Mouse (Mus musculus): ENCODE measurements at regions not wholly inside any gene's neighbourhood (a gene's known extent, or its start where the extent isn't known, plus 50 kb on each side); places are given as distances from the start of the nearest gene placed in this dataset.
A peak's percentile ranks its signal among the peaks of the same experiment; 100 is the strongest.

DNA sequence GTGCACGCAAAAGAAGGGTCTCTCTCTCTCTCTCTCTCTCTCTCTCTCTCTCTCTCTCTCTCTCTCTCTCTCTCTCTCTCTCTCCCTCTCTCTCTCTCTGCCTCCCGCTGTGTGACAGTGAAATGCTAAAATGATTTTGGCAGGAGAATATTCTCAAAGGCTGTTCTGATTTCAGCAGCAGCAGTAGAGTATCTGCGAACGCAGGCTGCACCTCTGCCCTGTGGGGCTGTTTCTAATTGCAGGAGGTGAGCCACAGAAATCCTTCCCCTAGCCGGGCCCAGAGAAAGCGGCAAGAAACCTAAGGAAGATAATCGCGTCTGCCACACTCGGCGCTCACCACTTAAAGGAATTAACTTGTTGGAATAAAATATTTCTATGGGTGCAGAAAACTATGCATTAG lies 210.6 kb upstream of the H2al1a start:
- Histone ChIP-seq H3K4me3 (replicated peaks) (no peak overlapping the region), H3K9ac (no peak overlapping the region), H3K4me2 (replicated peaks) (0 out of 2 replicates have a peak overlapping the region, but pooled peaks have one; percentile 9), H3K27me3 (replicated peaks) (no peaks in the 10 kb centered on the region), H3K9me3 (no peaks in the 10 kb centered on the region), H3K4me1 (replicated peaks) (no peaks in the 10 kb centered on the region), H3K27ac (no peak overlapping the region), H3K36me3 (no peaks in the 10 kb centered on the region)
- 63% methylated on average over 10 of the region's 10 CpGs for WGBS
- ATAC-seq: no peak

DNA sequence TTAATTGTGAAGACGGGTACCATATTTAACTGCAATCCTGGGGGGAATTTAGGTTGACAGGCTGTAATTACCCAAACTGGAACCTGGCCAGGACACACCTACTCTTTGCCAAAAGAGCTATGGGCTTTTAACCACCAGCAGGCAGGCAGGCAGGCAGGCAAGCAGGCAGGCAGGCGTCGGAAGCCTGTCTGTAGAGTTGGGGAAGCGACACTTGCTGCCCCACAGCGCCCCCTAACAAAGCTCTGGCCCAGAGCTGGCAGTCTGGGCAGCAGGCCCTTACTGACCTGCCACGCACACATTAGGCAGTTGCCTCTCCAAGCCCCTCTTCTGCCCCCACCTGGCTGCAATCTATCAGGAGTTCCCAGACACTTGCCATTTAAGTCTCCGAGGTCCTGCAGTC lies 208.6 kb upstream of the H2al1a start:
- H3K27ac ChIP-seq: no peak overlapping the region
- H3K4me1 ChIP-seq (replicated peaks): no peaks in the 10 kb centered on the region
- WGBS: 42% methylated on average over 7 of the region's 7 CpGs
- no peaks in the 10 kb centered on the region for H3K27me3 ChIP-seq (replicated peaks)
- H3K4me2 ChIP-seq (replicated peaks): no peak overlapping the region
- no peaks in the 10 kb centered on the region for H3K36me3 ChIP-seq
- H3K9me3 ChIP-seq: no peaks in the 10 kb centered on the region
- ATAC-seq: 0 out of 2 replicates have a peak, but pooled peaks have one; percentile 28
- no peak overlapping the region for H3K9ac ChIP-seq
- no peak overlapping the region for H3K4me3 ChIP-seq (replicated peaks)

DNA sequence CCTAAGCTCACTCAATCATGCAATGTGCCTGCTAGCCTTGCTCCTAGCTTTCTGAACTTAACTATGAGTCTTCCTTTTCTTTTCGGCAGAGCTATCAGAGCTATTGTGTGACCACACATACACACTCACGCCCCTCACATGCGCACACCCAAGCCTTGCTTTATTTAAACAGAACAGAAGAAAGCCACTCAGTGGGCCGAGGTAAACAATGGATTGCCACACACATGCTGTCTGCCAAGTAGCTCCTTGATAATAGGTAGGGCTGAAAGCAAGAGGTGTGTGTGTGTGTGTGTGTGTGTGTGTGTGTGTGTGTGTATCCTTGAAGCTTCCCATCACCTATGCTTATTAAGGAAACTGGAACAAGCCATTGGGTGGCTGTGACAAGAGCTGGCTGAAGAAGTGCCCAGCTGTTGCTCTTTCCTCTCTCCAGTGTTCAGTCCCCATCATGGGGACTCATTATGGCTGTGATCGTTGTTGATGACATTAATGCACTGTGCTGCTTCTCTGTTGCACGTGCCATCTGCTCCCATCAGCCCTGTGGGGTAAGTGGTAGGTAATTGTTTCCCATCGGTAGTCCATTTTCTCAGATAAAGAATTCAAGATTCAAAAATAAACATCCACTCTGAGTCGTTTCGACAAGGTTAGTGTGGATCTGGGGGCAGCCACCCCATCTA lies 201.3 kb upstream of the H2al1a start:
- H3K4me3 ChIP-seq (replicated peaks): no peak overlapping the region
- WGBS: 55% methylated on average over 9 of the region's 9 CpGs

DNA sequence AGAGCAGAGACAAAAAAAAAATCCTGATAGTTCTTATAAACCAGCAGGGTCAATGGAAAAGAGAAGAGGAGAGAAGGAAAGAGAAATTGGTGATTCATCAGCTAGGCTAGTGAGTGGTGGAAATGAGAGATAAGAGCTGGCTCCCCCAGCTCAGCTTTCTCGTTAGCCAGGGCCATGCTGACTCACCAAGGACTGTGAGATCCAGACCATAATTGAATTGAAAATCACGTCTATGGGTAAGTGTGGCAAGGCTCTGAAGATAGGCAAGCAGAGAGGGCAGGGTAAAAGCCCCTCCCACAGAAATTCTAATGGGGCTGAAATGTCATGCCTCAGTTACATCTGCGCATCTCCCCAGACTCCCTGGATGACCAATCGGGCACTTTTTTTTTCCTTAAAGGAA lies 200.7 kb upstream of the H2al1a start:
- no peaks in the 10 kb centered on the region for H3K36me3 ChIP-seq
- WGBS: 38% methylated on average over 4 of the region's 4 CpGs
- no peak overlapping the region for H3K4me2 ChIP-seq (replicated peaks)
- ATAC-seq: no peak
- H3K27ac ChIP-seq: no peak overlapping the region
- no peak overlapping the region for H3K4me3 ChIP-seq (replicated peaks)
- H3K9ac ChIP-seq: no peak overlapping the region
- H3K4me1 ChIP-seq (replicated peaks): no peaks in the 10 kb centered on the region
- no peaks in the 10 kb centered on the region for H3K27me3 ChIP-seq (replicated peaks)
- no peaks in the 10 kb centered on the region for H3K9me3 ChIP-seq

More for the DNA sequence above, 201.3 kb upstream of the H2al1a start:
- Histone ChIP-seq H3K27ac (no peak overlapping the region), H3K4me2 (replicated peaks) (no peak overlapping the region), H3K36me3 (no peaks in the 10 kb centered on the region), H3K9ac (no peak overlapping the region), H3K4me1 (replicated peaks) (no peaks in the 10 kb centered on the region), H3K27me3 (replicated peaks) (no peaks in the 10 kb centered on the region), H3K9me3 (no peaks in the 10 kb centered on the region)
- no peak for ATAC-seq

DNA sequence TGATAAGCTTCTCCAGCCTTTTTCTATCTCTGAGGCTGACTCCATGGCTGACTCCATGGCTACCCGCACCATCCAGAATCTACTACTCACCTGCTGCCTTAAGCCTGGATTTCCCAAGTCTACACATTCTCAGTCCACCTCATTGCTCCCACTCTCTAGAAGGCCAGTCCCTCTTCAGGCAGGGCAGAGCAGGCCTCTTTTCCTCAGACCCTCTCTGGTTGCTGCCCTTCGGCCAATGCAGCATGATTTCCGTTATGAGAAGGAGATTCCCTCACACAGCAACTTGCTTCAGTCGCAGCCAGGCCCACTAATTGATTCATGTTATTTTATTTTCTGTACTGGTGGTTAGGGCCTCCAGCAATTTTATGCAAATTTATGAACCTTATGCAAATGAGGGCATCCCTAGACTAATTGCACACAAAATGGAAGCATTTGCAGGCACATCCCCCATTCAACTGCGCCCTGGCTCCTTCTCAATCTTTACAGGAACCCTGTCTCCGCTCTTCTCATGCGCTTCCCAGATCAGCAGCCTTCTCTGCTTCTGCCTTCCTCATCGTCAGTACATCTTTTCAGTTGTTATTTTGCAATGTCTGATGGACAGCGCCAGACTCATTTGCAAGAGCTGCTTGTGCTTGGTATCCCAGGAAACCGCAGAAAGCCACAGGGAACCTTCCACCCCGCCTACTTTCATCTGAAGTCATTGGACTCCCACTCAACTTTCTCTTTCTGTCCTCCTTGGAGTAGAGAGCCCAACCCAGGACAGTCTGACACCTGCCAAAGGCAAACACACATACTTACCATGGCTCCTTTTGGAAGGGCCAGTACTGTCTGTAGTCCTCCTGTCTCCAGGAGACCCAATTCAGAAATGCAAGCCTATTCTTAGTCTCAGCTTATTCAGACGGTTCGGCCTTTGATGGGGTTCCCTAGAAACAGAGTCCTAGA lies 199.6 kb upstream of the H2al1a start:
- no peaks in the 10 kb centered on the region for H3K4me1 ChIP-seq (replicated peaks)
- 74% methylated on average over 13 of the region's 13 CpGs for WGBS
- no peaks in the 10 kb centered on the region for H3K36me3 ChIP-seq
- H3K4me3 ChIP-seq (replicated peaks): no peak overlapping the region
- no peak for ATAC-seq
- no peak overlapping the region for H3K27ac ChIP-seq
- H3K27me3 ChIP-seq (replicated peaks): no peaks in the 10 kb centered on the region
- no peak overlapping the region for H3K4me2 ChIP-seq (replicated peaks)
- no peak overlapping the region for H3K9ac ChIP-seq
- H3K9me3 ChIP-seq: no peaks in the 10 kb centered on the region

DNA sequence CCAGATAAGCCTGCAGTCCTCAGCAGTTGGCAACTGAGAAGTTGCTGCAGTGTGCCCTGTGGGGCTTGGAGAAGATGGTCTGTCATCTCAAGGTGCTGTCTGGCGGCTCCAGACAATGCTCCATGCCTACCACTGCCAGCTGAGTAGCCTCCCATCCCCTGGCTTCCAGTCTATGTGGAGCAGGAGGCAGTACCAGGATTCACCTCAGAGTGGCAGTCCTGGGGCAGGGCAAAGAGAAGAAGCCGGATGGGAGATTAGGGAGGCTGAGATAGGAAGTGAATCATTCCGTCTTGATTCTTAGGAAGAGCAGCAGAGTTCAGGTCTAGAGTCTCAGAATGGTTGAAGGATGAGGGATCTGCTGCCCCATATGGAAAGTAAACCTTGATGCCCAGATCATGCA lies 198.1 kb upstream of the H2al1a start:
- Histone ChIP-seq H3K27me3 (replicated peaks) (no peaks in the 10 kb centered on the region), H3K9ac (no peak overlapping the region), H3K4me1 (replicated peaks) (no peaks in the 10 kb centered on the region), H3K4me2 (replicated peaks) (no peak overlapping the region), H3K9me3 (no peaks in the 10 kb centered on the region), H3K36me3 (no peaks in the 10 kb centered on the region), H3K27ac (no peak overlapping the region), H3K4me3 (replicated peaks) (no peak overlapping the region)
- ATAC-seq: no peak
- WGBS: 45% methylated on average over 3 of the region's 3 CpGs

DNA sequence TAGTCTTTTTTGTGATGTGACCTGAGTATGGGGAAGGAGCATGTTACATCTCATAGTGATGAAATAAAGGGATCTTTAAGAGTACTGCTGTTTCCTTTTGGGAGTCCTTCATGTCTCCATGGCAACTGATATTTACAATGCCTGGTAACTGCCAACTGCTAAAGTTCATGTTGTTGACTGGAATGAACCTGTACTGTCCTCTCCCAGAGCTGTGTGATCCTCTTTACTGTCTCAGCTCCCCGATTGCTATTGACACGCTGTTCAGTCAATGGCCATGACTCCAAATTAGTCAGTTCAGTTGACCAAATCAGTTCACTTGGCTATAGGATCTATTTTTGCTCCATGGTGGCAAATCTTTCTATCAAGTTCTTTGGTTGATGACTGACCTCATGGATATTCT lies 167.8 kb upstream of the H2al1a start:
- Histone ChIP-seq H3K27me3 (replicated peaks) (peaks cover 5% of the 10 kb centered on the region; the same call in 1 of the 2 replicates), H3K4me2 (replicated peaks) (no peak overlapping the region), H3K9ac (no peak overlapping the region), H3K36me3 (no peaks in the 10 kb centered on the region), H3K4me1 (replicated peaks) (no peaks in the 10 kb centered on the region), H3K9me3 (no peaks in the 10 kb centered on the region), H3K4me3 (replicated peaks) (no peak overlapping the region), H3K27ac (no peak overlapping the region)
- no peak for ATAC-seq
- 87% methylated on average over 2 of the region's 2 CpGs for WGBS

DNA sequence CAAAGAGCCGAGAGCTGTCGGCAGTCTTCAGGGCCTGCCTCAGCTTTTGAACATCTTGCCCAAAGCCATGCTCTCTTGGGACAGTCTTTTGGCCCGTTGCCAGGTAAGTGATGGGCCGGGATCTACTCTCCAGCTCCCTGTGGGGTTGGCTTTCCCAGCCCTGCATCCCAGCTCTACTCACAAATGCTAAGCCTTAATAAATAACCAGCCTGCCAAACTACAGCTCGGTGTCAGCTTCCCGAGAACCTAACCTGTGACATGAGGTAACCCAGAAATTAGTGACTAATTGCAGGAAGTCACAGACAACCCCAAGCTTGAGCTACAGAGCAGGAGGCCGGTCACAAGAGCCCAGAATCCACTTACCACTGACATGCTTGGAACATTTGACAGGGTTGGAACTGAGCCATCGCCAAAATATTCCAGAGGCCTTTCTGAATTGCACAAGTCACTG lies 159.1 kb upstream of the H2al1a start:
- Histone ChIP-seq H3K4me1 (replicated peaks) (no peaks in the 10 kb centered on the region), H3K27ac (no peak overlapping the region), H3K4me3 (replicated peaks) (no peak overlapping the region), H3K4me2 (replicated peaks) (no peak overlapping the region), H3K9ac (no peak overlapping the region), H3K9me3 (no peaks in the 10 kb centered on the region), H3K27me3 (replicated peaks) (no peaks in the 10 kb centered on the region), H3K36me3 (no peaks in the 10 kb centered on the region)
- ATAC-seq: no peak
- 39% methylated on average over 8 of the region's 8 CpGs for WGBS

DNA sequence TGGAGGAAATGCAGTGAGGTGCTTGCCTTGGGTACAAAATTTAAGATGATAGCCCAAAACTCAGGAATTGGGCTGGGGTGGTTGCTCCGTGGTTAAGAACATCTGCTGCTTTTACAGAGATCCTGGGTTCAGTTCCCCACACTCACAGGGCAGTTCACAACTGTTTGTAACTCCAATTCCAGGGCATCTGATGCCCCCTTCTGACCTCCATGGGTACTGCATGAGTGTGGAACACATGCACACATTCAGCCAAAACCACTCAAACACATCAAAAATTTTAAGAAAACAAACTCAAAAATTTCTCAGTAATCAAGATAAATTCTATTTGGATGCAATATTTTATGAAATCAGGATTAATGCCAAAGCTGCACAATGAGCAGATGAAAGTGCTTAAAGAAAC lies 157.8 kb upstream of the H2al1a start:
- no peak overlapping the region for H3K9ac ChIP-seq
- H3K4me3 ChIP-seq (replicated peaks): no peak overlapping the region
- no peak overlapping the region for H3K4me2 ChIP-seq (replicated peaks)
- H3K9me3 ChIP-seq: no peaks in the 10 kb centered on the region
- H3K4me1 ChIP-seq (replicated peaks): no peaks in the 10 kb centered on the region
- H3K27ac ChIP-seq: no peak overlapping the region
- no peaks in the 10 kb centered on the region for H3K36me3 ChIP-seq
- ATAC-seq: no peak
- H3K27me3 ChIP-seq (replicated peaks): no peaks in the 10 kb centered on the region
- WGBS: 80% methylated on average over 1 of the region's 1 CpGs

DNA sequence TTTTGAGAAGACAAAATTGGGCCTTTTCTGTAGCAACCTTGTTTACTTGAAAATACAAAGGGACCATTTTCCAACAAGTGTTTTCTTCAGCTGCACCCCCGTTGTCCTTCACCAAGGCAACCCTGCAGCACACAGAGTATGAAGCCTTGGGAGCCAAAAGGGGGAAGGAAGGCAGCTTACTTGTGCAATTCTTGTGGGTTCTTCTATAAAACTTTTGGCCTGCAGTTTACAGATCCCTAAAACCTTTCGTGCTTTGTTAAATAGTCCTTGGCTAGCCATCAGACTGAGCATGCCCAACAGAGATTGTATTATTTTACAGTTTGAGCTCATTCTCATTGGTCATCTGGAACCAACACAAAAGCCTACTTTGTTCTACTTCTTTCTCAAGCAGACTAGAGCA lies 140.6 kb upstream of the H2al1a start:
- no peak overlapping the region for H3K27ac ChIP-seq
- ATAC-seq: no peak
- H3K9ac ChIP-seq: no peak overlapping the region
- no peak overlapping the region for H3K4me2 ChIP-seq (replicated peaks)
- no peaks in the 10 kb centered on the region for H3K36me3 ChIP-seq
- no peaks in the 10 kb centered on the region for H3K4me1 ChIP-seq (replicated peaks)
- no peaks in the 10 kb centered on the region for H3K9me3 ChIP-seq
- no peaks in the 10 kb centered on the region for H3K27me3 ChIP-seq (replicated peaks)
- WGBS: 69% methylated on average over 2 of the region's 2 CpGs
- H3K4me3 ChIP-seq (replicated peaks): no peak overlapping the region

DNA sequence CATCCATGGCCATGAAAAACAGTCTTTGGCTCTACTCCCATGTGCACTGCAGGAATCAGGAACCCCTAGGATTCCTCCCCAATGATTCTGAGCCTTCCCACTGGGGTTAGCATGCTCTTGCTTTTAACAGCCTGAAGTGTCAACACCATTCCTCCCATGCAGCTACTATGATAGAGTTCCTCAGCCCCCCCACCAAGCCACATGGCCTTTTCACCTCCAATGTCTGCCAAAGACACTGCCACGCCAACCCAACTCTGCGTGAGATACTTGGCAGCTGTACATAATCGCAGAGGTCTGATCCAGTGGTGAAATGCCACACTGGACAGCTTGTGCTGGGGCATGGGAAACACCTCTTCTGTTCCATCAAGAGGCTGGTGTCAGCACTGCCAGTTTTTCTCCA lies 128.6 kb upstream of the H2al1a start:
- 88% methylated on average over 3 of the region's 3 CpGs for WGBS
- Histone ChIP-seq H3K27ac (no peak overlapping the region), H3K27me3 (replicated peaks) (no peaks in the 10 kb centered on the region), H3K4me2 (replicated peaks) (no peak overlapping the region), H3K36me3 (no peaks in the 10 kb centered on the region), H3K4me1 (replicated peaks) (no peaks in the 10 kb centered on the region), H3K4me3 (replicated peaks) (no peak overlapping the region), H3K9me3 (no peaks in the 10 kb centered on the region), H3K9ac (no peak overlapping the region)
- no peak for ATAC-seq

DNA sequence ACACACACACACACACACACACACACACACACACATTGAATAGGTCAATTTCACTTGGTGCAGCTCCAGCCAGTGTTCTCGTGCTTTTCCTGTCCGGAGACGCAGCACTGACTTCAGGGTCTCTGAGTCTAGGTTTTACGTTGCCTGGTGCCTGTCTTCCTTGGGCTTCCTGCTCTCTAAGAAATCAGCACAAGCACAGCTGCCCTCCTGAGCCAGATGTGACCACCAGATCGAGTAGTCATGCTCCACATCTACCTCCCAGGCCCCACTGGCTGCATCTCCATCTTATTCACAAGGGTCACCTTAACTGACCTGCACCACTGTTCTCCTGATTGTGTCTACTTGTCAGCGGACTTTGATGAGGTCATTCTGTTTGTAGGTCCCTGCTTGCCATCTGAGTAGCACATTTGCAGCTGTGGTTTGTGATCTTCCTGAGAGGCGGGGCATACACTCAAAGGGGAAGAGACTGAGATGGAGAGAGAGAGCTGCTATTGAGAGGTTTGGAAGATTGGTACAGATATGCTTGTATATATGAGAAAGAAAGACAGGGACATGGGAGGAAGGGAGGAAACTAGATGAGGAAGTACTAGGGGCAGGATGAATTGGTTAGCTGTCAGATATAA lies 118.8 kb upstream of the H2al1a start:
- Histone ChIP-seq H3K36me3 (no peaks in the 10 kb centered on the region), H3K9ac (no peak overlapping the region), H3K27ac (no peak overlapping the region), H3K27me3 (replicated peaks) (no peaks in the 10 kb centered on the region), H3K4me1 (replicated peaks) (no peaks in the 10 kb centered on the region), H3K4me3 (replicated peaks) (no peak overlapping the region), H3K4me2 (replicated peaks) (no peak overlapping the region), H3K9me3 (no peaks in the 10 kb centered on the region)
- no peak for ATAC-seq
- WGBS: 65% methylated on average over 7 of the region's 7 CpGs
